Mouse (Mus musculus) cerebral cortex, adult 2 months (tissue): ENCODE measurements around the gene Cdc42ep3.

ENCODE experiments used
- WGBS: fragments of 180-500 bp; shearing (Covaris S2); methylation state at CpG from one replicate; pipeline ENCODE4 v1.1.7; 2018; 5-methylcytosine and 5-hydroxymethylcytosine counted together

Gene Cdc42ep3

DNA sequence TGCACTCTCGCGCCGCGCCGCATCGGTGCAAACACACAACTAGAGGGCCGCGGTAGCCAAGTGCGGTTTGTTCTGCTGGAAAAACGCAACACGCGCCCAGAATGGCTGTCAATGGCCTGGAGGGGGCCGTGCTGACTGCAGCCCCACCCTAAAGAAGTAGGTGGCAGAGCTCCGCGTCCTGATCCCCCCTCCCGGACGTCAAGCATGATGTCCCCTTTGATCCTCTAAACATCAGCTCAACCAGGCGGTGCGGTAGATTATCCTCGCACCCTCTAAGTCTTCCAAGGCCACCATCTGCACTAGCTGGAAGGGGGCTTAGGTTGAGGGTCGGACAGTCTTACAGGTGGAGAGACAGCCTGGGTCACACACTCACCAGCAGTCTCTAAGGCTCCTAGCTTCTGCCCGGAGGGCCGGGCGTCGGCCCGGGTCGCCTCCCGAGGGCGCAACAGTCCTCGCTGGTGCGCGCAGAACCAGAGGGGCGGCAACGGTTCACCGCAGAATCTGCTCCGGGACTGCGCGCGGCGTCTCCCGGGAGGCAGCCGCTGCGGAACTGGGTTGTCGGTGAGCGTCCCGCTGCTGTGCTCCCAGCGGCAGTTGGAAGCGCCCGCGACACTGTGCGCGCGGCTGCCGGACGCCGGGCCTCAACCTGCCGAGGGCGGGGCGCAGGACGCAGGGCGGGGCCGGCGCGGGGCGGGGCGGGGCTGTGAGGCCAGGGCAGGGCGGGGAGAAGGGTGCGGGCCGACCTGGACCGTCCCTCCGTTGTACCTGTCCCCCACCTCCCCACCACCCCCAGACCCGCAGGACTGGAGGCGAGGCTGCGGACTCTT, at the start of gene Cdc42ep3:
TSS of gene Cdc42ep3 (minus strand) at position 648 of the 827 bp plus-strand sequence.
- under 1% methylated on average over 74 of the region's 74 CpGs for WGBS

DNA sequence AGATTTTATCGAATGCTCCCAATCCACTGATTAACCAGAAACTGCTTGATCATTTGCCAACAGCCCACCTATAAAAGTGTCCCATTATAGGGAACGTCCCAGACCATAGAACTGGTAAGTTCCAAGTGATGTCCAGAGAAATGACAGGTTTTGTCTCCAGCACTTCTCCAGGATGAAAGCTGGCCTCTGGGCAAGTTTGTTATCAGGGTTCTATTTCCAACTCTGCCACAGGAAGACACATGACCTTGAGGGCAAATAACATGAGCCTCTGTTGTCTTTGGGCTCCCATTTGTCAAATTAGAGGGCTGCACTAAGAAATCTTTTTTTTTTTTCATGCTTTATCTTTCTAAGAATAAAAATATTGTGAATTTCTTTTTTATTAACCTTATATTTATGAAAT, 45.5 kb upstream of the Cdc42ep3 start:
- 91% methylated on average over 2 of the region's 2 CpGs for WGBS

GRCm38 (mm10) chr17:79398416-79398815, 43.5 kb upstream of the Cdc42ep3 start:
- whole genome bisulfite sequencing, result 93% methylated on average over 3 of the region's 3 CpGs

DNA sequence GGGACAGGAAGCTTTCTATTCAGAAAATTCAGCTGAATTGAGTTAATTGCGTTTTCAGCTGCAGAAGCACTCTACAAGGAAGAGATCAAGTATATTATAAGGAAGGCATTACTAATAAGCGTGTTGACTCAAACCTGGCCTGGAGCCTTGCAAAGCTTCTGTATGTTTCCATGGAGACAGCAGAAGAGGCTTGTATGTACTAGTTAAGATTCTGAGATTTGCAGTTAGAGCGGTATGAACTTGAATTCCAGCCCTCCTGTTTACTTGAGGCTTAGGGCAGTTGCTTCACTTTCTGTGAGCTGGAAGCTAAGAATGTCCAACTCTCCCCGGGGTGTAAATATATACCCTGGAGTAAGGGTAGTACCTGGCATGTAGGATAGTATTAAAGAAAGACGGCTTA, 39.9 kb upstream of the Cdc42ep3 start:
- 60% methylated on average over 5 of the region's 5 CpGs for WGBS

- WGBS, result 91% methylated on average over 7 of the region's 7 CpGs
These were observed 39.0 kb upstream of the Cdc42ep3 start for GRCm38 (mm10) chr17:79393886-79394285.

- WGBS, result 85% methylated on average over 8 of the region's 8 CpGs
These were observed 32.7 kb upstream of the Cdc42ep3 start for GRCm38 (mm10) chr17:79387465-79388066.

DNA sequence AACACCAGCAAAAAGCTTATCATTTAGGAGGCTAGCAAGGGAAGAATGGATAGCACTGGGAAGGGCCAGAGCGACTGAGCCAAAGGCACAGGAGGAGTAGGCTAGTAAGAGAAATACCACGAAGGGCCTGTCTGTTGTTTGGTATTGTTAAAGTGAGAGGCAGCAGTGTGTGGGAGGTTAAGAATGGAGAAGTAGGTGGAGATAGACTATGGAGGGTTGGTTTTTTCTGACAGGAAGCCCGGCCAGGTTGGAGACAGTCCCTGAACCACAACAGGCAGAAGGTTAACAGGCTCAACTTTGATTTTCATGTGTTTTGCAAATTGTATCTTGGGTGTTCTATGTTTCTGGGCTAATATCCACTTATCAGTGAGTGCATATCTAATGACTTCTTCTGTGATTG, 26.6 kb upstream of the Cdc42ep3 start:
- WGBS, result 78% methylated on average over 3 of the region's 3 CpGs

DNA sequence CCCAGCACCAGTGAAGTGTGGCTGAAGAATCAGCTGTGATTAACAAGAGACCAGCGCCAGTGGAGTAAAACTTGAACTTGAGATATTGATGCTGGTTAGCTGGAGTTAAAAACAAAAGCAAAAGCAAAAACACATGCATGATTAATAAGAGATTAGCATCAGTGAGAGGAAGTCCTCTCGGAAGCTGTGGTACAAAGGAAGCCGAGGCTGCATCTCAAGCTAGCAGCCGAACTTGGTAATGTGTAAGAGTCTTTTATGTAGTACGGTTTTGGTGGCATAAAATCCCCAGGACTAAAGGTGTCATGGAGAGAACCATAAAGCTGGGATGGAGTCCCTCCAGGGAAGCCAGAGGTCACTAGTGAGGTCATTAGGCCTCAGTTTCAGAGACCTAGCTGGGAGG, 24.3 kb upstream of the Cdc42ep3 start:
- WGBS, result 70% methylated on average over 5 of the region's 5 CpGs

DNA sequence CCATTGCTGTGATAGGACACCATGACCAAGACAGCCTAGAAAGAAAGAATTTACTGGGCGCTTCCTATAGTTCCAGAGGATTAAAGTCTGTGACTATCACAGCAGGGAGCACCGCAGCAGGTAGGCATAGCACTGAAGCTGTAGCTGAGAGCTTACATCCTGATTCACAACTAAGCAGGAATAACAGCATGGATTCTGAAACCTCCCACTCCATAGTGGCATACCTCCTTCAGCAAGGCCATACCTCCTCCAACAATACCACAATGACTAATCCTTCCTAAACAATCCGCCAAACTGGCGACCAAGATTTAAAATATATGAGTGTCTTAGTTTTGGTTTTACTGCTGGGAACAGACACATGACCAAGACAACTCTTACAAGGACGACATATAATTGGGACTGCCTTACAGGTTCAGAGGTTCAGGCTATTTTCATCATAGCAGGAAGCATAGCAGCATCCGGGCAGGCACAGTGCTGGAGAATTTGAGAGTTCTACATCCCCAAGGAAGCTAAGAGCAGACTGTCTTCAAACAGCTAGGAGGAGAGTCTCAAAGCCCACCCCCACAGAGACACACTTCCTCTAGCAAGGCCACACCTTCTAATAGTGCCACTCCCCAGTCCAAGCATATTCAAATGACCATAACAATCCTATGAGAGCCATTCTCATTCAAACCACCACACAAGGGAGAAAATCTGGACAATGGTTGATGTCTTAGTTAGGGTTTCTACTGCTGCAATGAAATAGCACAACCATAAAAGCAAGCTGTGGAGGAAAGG, 21.7 kb upstream of the Cdc42ep3 start:
- WGBS, result 57% methylated on average over 6 of the region's 6 CpGs

- 66% methylated on average over 5 of the region's 5 CpGs for WGBS
These were observed 18.1 kb upstream of the Cdc42ep3 start for GRCm38 (mm10) chr17:79372973-79373372.

GRCm38 (mm10) chr17:79364749-79365450, 10.0 kb upstream of the Cdc42ep3 start:
- WGBS, result 79% methylated on average over 5 of the region's 5 CpGs

DNA sequence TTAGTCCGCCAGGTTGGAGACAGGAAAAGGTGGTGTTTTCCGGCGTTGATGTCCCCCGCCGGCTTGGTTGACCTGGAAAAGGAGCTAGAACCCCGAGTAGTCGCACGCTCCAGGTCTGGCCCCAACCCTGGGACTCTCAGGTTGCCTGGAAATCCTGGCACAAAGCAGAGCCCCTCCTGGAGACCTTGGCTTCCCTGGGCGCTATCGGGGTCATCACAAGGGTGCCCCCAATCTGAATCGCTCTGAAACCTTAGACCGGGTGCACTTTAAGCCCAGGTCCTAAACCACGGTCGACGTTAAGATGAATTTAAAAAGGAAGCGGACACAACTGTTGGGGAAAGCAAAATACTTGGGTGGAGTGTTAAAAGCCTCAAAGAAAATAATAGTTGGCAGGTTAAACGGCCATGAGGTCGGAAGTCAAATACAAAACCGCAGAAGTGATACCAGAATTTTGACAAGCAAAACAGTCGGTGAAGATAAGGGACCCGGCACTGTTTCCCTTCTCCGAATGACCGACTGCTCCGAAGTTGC, 1.2 kb upstream of the Cdc42ep3 start:
- 20% methylated on average over 24 of the region's 24 CpGs for WGBS

- under 1% methylated on average over 54 of the region's 59 CpGs for WGBS
These were observed 540 bp upstream of the Cdc42ep3 start for GRCm38 (mm10) chr17:79355271-79355991.

- WGBS, result 0% methylated on average over 6 of the region's 6 CpGs
These were observed 782 bp downstream of the Cdc42ep3 start for GRCm38 (mm10) chr17:79354174-79354443.

DNA sequence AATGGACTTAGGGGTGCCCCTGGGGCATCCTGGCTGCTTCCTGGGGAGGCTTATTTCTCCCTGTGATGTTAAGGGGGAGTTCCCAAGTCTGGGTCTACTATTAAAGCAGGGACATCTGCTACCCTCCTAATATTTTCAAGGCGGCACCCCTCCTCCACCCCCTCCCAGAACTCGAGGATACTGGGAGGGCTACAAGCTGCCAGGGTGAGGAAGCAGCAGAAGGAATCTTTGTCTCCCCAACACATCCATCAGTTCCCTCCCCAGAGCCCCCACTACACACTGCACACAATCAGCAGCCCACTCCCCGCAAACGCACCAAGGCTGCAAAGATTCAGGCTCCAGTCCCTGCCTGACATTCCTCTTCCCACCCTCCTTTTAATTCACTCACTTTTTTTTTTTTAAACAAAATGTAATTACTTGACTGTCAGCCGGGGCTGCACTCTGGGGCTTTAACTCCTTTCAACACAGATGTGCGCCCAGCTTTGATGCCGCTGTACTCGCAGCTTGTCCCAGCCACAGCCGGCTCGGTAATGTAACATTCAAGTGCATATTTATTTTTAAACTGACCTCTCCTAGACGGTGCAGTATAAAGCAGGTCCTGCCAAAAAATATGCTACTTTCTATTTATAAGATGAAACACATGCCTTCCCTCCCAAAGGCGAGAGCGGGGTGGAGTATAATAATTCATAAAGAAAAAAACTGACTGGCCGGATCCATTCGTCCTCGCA, 1.3 kb downstream of the Cdc42ep3 start:
- 14% methylated on average over 16 of the region's 16 CpGs for WGBS

DNA sequence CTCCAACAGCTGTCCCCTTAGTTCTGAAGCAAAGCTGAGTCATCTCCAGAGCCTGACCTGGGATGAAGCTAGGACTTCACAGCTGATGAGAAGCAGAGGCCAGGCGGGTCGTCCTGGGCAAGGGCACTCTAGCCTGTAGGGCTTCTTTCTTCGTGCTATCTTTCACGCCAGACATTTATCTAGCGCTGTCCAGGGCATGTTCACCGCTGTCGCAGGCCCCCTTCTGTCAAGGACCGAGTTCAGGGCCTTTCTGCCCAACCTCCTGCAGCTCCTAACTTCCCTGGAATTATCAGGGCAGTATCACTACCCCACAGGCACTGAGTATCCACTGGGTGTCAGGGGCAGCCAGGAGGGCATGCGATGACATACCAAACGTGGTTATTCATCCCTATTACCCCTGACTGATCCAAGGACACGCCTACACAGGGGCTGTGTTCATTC, 4.1 kb downstream of the Cdc42ep3 start:
- 84% methylated on average over 11 of the region's 11 CpGs for WGBS

- WGBS, result 70% methylated on average over 4 of the region's 4 CpGs
These were observed 5.5 kb downstream of the Cdc42ep3 start for GRCm38 (mm10) chr17:79349371-79349770.

GRCm38 (mm10) chr17:79347920-79348589, 6.8 kb downstream of the Cdc42ep3 start:
- WGBS, result 61% methylated on average over 7 of the region's 7 CpGs

DNA sequence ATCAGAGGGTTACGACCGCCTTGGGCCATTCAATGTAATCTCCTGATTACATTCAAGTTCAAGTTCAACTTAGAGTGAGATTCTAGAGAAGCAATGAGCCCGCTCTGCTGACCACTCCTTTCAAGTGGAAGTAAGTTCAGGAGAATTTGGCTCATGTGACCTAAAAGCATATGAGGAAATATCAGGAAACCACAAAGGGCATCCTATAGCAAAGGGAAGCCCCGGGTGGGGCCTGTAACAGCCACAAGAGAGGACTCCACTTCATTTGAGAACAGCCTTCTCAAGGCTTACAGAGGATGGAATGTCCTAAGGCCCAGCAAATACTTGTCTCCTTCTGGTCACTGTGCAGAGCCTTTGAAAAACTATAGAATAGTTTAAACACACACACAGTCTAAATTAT, 7.6 kb downstream of the Cdc42ep3 start:
- WGBS, result 93% methylated on average over 4 of the region's 4 CpGs
